Mouse (Mus musculus): ENCODE measurements around the gene Bnc2. TPM values are rescaled to one million over a fixed set of nuclear protein-coding genes. Genes with fewer than 3 reads are reported as not detected.

Bnc2 gene
- polyA plus RNA-seq, 1 experiment from 2014 or later: 7.0 TPM

DNA sequence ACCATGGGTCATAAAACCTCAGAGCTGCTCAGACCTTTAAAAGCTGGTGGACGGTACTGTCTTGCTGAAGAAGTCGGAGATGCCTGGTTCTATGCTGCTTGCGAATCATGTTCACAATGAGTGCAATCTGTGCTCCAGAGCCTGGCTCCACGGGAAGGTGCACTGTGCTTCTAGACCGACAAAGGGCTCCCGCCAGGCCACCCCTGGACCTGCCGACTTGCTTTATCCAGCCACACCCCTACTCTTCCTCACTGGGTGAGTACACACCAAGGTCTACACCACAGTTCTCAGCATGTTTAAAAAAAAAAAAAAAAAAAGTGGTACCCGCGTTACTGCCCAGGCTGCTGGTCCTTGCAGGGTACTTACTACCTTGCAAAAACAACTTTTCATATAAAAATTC is 174.8 kb downstream of the Bnc2 start:
- Histone ChIP-seq H3K27ac (ENCODE audit: low read depth, low read length) (no peak overlapping the region), H3K9me3 (ENCODE audit: control insufficient read depth, low read length) (no peaks in the 10 kb centered on the region), H3K4me3 (ENCODE audit: low read length) (no peak overlapping the region), H3K27me3 (replicated peaks; ENCODE audit: control insufficient read depth, insufficient read depth, low read length) (no peaks in the 10 kb centered on the region), H3K4me2 (ENCODE audit: low read length) (no peak overlapping the region), H3K9ac (ENCODE audit: low read depth, low read length) (no peak overlapping the region), H3K4me1 (ENCODE audit: control insufficient read depth, insufficient read depth, low read depth, low read length) (no peaks in the 10 kb centered on the region; the same call in 1 of the 2 replicates), H3K36me3 (ENCODE audit: control insufficient read depth, insufficient read depth, low read length) (no peaks in the 10 kb centered on the region)
- ATAC-seq: no peak
- 55% methylated on average over 9 of the region's 9 CpGs for WGBS

DNA sequence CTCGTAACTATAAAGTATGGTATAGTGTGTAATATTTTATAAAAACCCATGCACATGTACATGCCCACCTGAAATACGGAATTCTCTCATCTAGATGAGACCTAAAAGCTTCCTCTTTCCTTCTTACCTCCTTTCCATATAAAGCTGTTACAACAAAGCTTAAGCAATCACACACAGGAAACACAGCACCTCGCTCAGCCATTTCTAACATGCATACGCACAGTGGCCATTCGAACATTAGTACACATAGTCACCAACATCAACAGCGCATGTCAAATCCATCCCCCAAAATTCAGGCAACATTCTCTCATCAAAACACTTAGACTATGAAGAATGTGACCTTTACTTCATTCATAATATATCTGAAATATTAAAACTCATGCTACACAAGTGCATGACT is 176.6 kb downstream of the Bnc2 start:
- Histone ChIP-seq H3K4me3 (ENCODE audit: low read length) (no peak overlapping the region), H3K36me3 (ENCODE audit: control insufficient read depth, insufficient read depth, low read length) (no peaks in the 10 kb centered on the region), H3K27ac (ENCODE audit: low read depth, low read length) (no peak overlapping the region), H3K9ac (ENCODE audit: low read depth, low read length) (no peak overlapping the region), H3K4me2 (ENCODE audit: low read length) (no peak overlapping the region), H3K4me1 (ENCODE audit: control insufficient read depth, insufficient read depth, low read depth, low read length) (no peaks in the 10 kb centered on the region; the same call in 1 of the 2 replicates), H3K9me3 (ENCODE audit: control insufficient read depth, low read length) (no peaks in the 10 kb centered on the region), H3K27me3 (replicated peaks; ENCODE audit: control insufficient read depth, insufficient read depth, low read length) (no peaks in the 10 kb centered on the region)
- no peak for ATAC-seq
- 93% methylated on average over 6 of the region's 6 CpGs for WGBS

DNA sequence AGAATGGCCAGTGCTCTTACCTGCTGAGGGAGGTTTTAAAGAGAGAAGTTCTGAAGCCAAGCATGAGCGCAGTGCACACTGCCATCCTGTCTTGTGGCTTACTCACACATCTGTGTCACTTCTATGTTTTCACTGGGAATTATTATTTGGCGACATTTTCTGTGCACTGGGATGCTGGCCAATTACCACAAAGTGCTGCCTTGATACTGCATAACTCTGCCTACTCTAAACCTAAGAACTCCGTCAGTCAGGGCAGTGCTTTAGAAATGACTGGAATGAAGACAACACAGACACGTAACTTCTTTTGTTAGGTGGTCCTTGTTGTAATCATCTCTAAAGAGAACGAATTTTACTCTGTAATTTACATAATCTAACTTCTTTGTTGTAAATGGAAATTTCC is 186.8 kb downstream of the Bnc2 start:
- no peak overlapping the region for H3K27ac ChIP-seq (ENCODE audit: low read depth, low read length)
- H3K27me3 ChIP-seq (replicated peaks; ENCODE audit: control insufficient read depth, insufficient read depth, low read length): no peaks in the 10 kb centered on the region
- no peak overlapping the region for H3K4me3 ChIP-seq (ENCODE audit: low read length)
- H3K9me3 ChIP-seq (ENCODE audit: control insufficient read depth, low read length): no peaks in the 10 kb centered on the region
- H3K4me2 ChIP-seq (ENCODE audit: low read length): no peak overlapping the region
- H3K36me3 ChIP-seq (ENCODE audit: control insufficient read depth, insufficient read depth, low read length): no peaks in the 10 kb centered on the region
- 60% methylated on average over 5 of the region's 5 CpGs for WGBS
- no peak overlapping the region for H3K9ac ChIP-seq (ENCODE audit: low read depth, low read length)
- H3K4me1 ChIP-seq (ENCODE audit: control insufficient read depth, insufficient read depth, low read depth, low read length): no peaks in the 10 kb centered on the region
- no peak for ATAC-seq

DNA sequence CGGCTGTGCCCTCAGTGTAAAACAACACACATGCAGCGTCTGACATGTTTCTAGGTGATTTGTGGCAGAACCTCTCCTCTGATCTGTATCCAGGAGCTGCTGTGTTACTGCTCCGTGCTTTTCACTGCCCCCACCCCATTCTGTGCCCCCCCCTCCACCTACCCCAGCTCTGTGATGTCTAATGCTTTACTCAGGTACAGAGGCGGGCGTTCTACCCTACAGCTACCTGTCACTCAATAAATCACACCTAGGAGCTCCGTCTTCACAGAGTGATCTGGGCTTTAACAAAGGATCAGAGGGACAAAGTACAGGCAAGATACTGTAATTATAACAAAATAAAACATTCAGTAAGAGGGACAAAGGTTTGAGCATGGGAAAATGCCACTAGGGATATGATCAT is 192.4 kb downstream of the Bnc2 start:
- Histone ChIP-seq H3K27me3 (replicated peaks; ENCODE audit: control insufficient read depth, insufficient read depth, low read length) (no peaks in the 10 kb centered on the region), H3K27ac (ENCODE audit: low read depth, low read length) (no peak overlapping the region), H3K36me3 (ENCODE audit: control insufficient read depth, insufficient read depth, low read length) (no peaks in the 10 kb centered on the region), H3K4me1 (ENCODE audit: control insufficient read depth, insufficient read depth, low read depth, low read length) (no peaks in the 10 kb centered on the region), H3K4me3 (ENCODE audit: low read length) (no peak overlapping the region), H3K4me2 (ENCODE audit: low read length) (no peak overlapping the region), H3K9me3 (ENCODE audit: control insufficient read depth, low read length) (no peaks in the 10 kb centered on the region), H3K9ac (ENCODE audit: low read depth, low read length) (no peak overlapping the region)
- 56% methylated on average over 6 of the region's 6 CpGs for WGBS
- ATAC-seq: no peak

DNA sequence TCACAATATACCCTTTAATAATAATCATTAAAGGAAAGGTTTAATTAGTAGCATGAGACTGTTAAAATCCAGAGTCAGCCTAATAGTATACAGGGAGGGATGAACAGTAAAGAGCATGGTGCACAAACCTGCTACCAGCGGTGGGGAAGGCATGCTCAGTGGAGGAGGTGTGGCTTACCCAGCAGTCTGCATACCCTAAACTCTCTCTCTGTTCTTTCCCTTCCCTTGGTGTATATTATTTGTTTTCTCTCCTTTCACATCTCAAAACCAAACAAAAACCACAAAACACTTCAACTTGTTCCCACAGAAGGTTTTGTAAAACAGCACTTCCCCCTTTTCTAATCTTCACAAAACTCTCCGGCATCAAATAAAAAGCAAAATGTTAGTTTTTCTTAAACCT is 202.4 kb downstream of the Bnc2 start:
- no peaks in the 10 kb centered on the region for H3K9me3 ChIP-seq (ENCODE audit: control insufficient read depth, low read length)
- H3K4me1 ChIP-seq (ENCODE audit: control insufficient read depth, insufficient read depth, low read depth, low read length): no peaks in the 10 kb centered on the region
- 75% methylated on average over 2 of the region's 2 CpGs for WGBS
- H3K27ac ChIP-seq (ENCODE audit: low read depth, low read length): no peak overlapping the region
- H3K27me3 ChIP-seq (replicated peaks; ENCODE audit: control insufficient read depth, insufficient read depth, low read length): no peaks in the 10 kb centered on the region
- ATAC-seq: no peak
- H3K4me2 ChIP-seq (ENCODE audit: low read length): no peak overlapping the region
- H3K36me3 ChIP-seq (ENCODE audit: control insufficient read depth, insufficient read depth, low read length): no peaks in the 10 kb centered on the region
- H3K4me3 ChIP-seq (ENCODE audit: low read length): no peak overlapping the region
- no peak overlapping the region for H3K9ac ChIP-seq (ENCODE audit: low read depth, low read length)

DNA sequence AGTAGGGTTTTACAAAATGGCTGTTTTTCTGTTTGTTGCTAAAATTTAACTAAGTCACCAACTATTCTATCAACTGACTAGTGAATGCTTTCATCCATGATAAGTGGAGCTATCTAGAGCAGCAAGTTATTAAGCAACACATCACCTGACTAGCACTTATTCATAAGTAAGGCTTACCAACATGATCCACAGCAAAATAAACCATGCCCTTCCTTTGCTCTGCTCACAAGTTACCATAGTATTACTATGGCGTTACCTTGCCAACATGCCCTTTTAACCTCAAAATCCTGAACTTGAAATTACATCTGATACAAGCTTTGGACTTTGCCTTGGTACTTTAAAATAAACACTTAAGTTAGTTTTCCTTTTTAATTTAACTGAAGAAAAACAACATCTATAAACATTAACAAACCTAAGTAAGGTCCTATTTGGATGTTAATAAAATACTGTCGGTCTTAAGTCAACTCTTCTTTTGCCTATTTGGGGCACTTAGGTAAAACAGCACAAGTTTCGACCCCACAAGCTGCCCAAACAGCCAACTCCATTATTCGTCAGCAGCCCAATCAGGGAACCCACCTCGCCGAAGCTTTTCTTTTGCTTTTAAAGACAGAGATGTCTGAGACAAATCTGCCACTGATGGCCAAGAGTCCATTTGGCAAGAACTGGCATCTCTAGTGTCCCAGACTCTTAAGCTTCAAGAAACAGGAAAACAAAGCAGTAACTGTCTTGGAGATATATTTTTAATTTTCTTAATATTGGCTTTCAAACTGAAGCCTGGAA is 204.8 kb downstream of the Bnc2 start:
- H3K9ac ChIP-seq (ENCODE audit: low read depth, low read length): no peak overlapping the region
- H3K4me2 ChIP-seq (ENCODE audit: low read length): no peak overlapping the region
- ATAC-seq: no peak
- H3K4me1 ChIP-seq (ENCODE audit: control insufficient read depth, insufficient read depth, low read depth, low read length): no peaks in the 10 kb centered on the region
- H3K27me3 ChIP-seq (replicated peaks; ENCODE audit: control insufficient read depth, insufficient read depth, low read length): no peaks in the 10 kb centered on the region
- H3K36me3 ChIP-seq (ENCODE audit: control insufficient read depth, insufficient read depth, low read length): no peaks in the 10 kb centered on the region
- H3K4me3 ChIP-seq (ENCODE audit: low read length): no peak overlapping the region
- 83% methylated on average over 6 of the region's 6 CpGs for WGBS
- H3K9me3 ChIP-seq (ENCODE audit: control insufficient read depth, low read length): no peaks in the 10 kb centered on the region
- H3K27ac ChIP-seq (ENCODE audit: low read depth, low read length): no peak overlapping the region

DNA sequence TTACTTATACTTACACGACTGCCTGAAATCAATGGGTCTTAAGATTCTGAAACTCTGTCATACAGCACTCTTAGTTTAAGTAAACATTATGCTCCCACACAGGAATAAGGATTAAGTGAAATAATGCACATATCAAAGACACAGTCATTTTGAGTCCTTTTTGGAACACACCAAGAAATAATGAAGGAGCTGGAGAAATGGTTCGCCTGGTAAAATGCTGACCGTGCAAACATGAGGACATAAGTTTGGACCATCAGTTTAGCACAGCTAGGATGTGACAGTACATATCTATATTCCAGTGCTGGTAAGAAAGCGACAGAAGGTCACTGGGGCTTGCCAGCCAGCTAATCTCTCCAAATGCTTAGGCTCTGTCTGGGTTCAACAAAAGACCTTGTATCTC is 205.7 kb downstream of the Bnc2 start:
- no peak overlapping the region for H3K4me3 ChIP-seq (ENCODE audit: low read length)
- no peak overlapping the region for H3K4me2 ChIP-seq (ENCODE audit: low read length)
- H3K27me3 ChIP-seq (replicated peaks; ENCODE audit: control insufficient read depth, insufficient read depth, low read length): no peaks in the 10 kb centered on the region
- H3K27ac ChIP-seq (ENCODE audit: low read depth, low read length): no peak overlapping the region
- no peaks in the 10 kb centered on the region for H3K4me1 ChIP-seq (ENCODE audit: control insufficient read depth, insufficient read depth, low read depth, low read length)
- H3K9ac ChIP-seq (ENCODE audit: low read depth, low read length): no peak overlapping the region
- H3K9me3 ChIP-seq (ENCODE audit: control insufficient read depth, low read length): no peaks in the 10 kb centered on the region
- 89% methylated on average over 4 of the region's 4 CpGs for WGBS
- no peaks in the 10 kb centered on the region for H3K36me3 ChIP-seq (ENCODE audit: control insufficient read depth, insufficient read depth, low read length)
- ATAC-seq: no peak

DNA sequence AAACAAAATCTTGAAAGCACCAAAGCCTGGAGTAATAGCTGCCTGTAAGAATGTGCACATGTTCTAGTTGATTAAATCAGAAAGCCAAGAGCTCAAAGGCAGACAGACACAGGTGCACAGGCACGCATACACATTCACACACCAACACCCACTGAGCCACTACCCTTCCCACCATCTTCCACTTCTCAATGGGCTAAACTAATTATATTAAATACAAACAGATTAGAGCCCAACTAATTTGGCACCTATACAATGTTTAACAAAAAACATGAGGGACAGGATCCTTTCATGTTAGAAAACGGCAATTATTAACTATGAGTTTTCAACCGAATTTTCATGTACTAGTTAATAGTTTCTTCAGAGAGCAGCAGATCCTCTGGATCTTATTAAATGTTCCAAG is 207.4 kb downstream of the Bnc2 start:
- WGBS: 75% methylated on average over 3 of the region's 3 CpGs
- no peak overlapping the region for H3K9ac ChIP-seq (ENCODE audit: low read depth, low read length)

DNA sequence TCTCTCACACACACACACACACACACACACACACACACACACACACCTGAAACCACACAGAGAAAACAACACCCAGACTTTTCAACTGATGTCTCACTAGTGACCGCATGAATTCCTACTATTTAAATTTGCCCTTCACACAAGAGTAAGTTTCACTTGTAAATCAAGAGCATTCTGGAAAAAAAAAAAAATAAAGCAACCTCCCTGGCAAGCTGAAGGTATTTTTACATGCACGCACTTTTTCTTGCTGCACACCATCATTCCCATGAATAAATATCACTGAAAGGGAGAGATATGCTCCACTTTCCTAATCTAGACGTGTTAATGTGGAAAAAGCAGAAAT is 216.9 kb downstream of the Bnc2 start:
- no peak for ATAC-seq
- H3K27me3 ChIP-seq (replicated peaks; ENCODE audit: control insufficient read depth, insufficient read depth, low read length): no peaks in the 10 kb centered on the region
- no peaks in the 10 kb centered on the region for H3K36me3 ChIP-seq (ENCODE audit: control insufficient read depth, insufficient read depth, low read length)
- H3K4me2 ChIP-seq (ENCODE audit: low read length): no peak overlapping the region
- H3K27ac ChIP-seq (ENCODE audit: low read depth, low read length): no peak overlapping the region
- H3K4me1 ChIP-seq (ENCODE audit: control insufficient read depth, insufficient read depth, low read depth, low read length): 0 out of 2 replicates have a peak, but pooled peaks cover 3% of the 10 kb centered on the region
- WGBS: 80% methylated on average over 3 of the region's 3 CpGs
- no peak overlapping the region for H3K4me3 ChIP-seq (ENCODE audit: low read length)
- no peak overlapping the region for H3K9ac ChIP-seq (ENCODE audit: low read depth, low read length)
- H3K9me3 ChIP-seq (ENCODE audit: control insufficient read depth, low read length): no peaks in the 10 kb centered on the region

More for the DNA sequence above, 207.4 kb downstream of the Bnc2 start:
- Histone ChIP-seq H3K27ac (ENCODE audit: low read depth, low read length) (no peak overlapping the region), H3K4me3 (ENCODE audit: low read length) (no peak overlapping the region), H3K4me1 (ENCODE audit: control insufficient read depth, insufficient read depth, low read depth, low read length) (no peaks in the 10 kb centered on the region), H3K36me3 (ENCODE audit: control insufficient read depth, insufficient read depth, low read length) (no peaks in the 10 kb centered on the region), H3K27me3 (replicated peaks; ENCODE audit: control insufficient read depth, insufficient read depth, low read length) (no peaks in the 10 kb centered on the region), H3K9me3 (ENCODE audit: control insufficient read depth, low read length) (no peaks in the 10 kb centered on the region), H3K4me2 (ENCODE audit: low read length) (no peak overlapping the region)
- no peak for ATAC-seq
